Mouse (Mus musculus): ENCODE data around the gene Bag1. TPM values are rescaled to one million over a fixed set of nuclear protein-coding genes. Genes with fewer than 3 reads are reported as not detected.
A peak's percentile ranks its signal among the peaks of the same experiment; 100 is the strongest.

Bag1 gene
- total RNA-seq (2012; rRNA removed), result 175 and 194 TPM in 2 replicates
- 100 to 1,000 TPM in 1 of 2 experiments, not detected in 1; 235 TPM for polyA plus RNA-seq (2012; ENCODE audit: insufficient read depth in 1 of 2, insufficient read length in 2 of 2, low read depth in 1 of 2, low replicate concordance in 2 of 2, missing spikeins in 1 of 2)

GRCm38 (mm10) chr4:40948160-40948708, at the start of gene Bag1, which contains the start of gene Chmp5:
Bag1 (minus strand) TSS chr4:40948294.
Chmp5 (plus strand) TSS chr4:40948407.
- peak; percentile 99 for DNase-seq (ENCODE audit: low read depth, low spot score)
- H3K9ac ChIP-seq (ENCODE audit: control insufficient read depth, low read depth, low read length, poor library complexity, severe bottlenecking), result peak within 1 kb of the TSS; percentile 87
- H3K36me3 ChIP-seq (ENCODE audit: control insufficient read depth in 1 of 2, insufficient read depth in 2 of 2, low read length in 2 of 2), result peaks cover 14 to 19% of the 10 kb centered on the region in 2 experiments
- peaks cover 4 to 8% of the 10 kb centered on the region in 2 experiments; a peak in 3 of 4 replicates for H3K4me1 ChIP-seq (ENCODE audit: control insufficient read depth in 1 of 2, insufficient read depth in 2 of 2, low read length in 2 of 2)
- peak within 1 kb of the TSS; percentile 88 to 96 for H3K4me3 ChIP-seq (ENCODE audit: control insufficient read depth in 1 of 2, insufficient read depth in 1 of 2, low read depth in 2 of 2, low read length in 2 of 2)
- no peak for TF ChIP-seq SMC3 (IDR thresholded peaks at IDR 0.05; ENCODE audit: low read depth, low read length)
- no peak for TF ChIP-seq MAFK (IDR thresholded peaks at IDR 0.05; ENCODE audit: borderline replicate concordance, low read depth, low read length)
- TF ChIP-seq GATA1 (IDR thresholded peaks at IDR 0.05; ENCODE audit: low read depth, low read length), result no peak
- peak; percentile 58 for TF ChIP-seq POLR2AphosphoS2 (IDR thresholded peaks at IDR 0.05; ENCODE audit: low read length)
- peak; percentile 79; the same call in 1 of the 2 replicates for TF ChIP-seq MAZ (IDR thresholded peaks at IDR 0.05; ENCODE audit: low read depth, low read length)
- TF ChIP-seq ZNF384 (IDR thresholded peaks at IDR 0.05; ENCODE audit: low read depth, low read length), result no peak
- TF ChIP-seq TCF12 (IDR thresholded peaks at IDR 0.05; ENCODE audit: low read depth, low read length), result peak; percentile 48
- no peak; a peak in 1 of 4 replicates for TF ChIP-seq EP300 (IDR thresholded peaks at IDR 0.05; ENCODE audit: low read depth in 1 of 2, low read length in 2 of 2)
- peak; percentile 54; the same call in 1 of the 2 replicates for TF ChIP-seq MXI1 (IDR thresholded peaks at IDR 0.05; ENCODE audit: low read depth, low read length)
- TF ChIP-seq NELFE (IDR thresholded peaks at IDR 0.05; ENCODE audit: low read depth, low read length), result peak; percentile 90
- TF ChIP-seq SIN3A (IDR thresholded peaks at IDR 0.05; ENCODE audit: low read length), result peak; percentile 94
- peak; percentile 99 for TF ChIP-seq NRF1 (IDR thresholded peaks at IDR 0.05; ENCODE audit: insufficient read depth, low read depth, low read length, poor library complexity, severe bottlenecking)
- peak; percentile 99 for TF ChIP-seq ELF1 (IDR thresholded peaks at IDR 0.05; ENCODE audit: low read depth, low read length)
- TF ChIP-seq KAT2A (conservative IDR thresholded peaks at IDR 0.05; ENCODE audit: low read depth, low read length), result peak; percentile 58; the same call in 1 of the 2 replicates
- peak; percentile 37; the same call in 1 of the 2 replicates for TF ChIP-seq UBTF (IDR thresholded peaks at IDR 0.05; ENCODE audit: borderline replicate concordance, insufficient read depth, low read depth, low read length)
- TF ChIP-seq HCFC1 (IDR thresholded peaks at IDR 0.05; ENCODE audit: low read depth, low read length), result peak; percentile 88
- TF ChIP-seq POLR2A (IDR thresholded peaks at IDR 0.05; ENCODE audit: control insufficient read depth in 1 of 2, insufficient read depth in 1 of 2, low read depth in 1 of 2, low read length in 2 of 2, poor library complexity in 1 of 2), result peak; percentile 91 to 99; a peak in 3 of 4 replicates
- TF ChIP-seq ZMIZ1 (IDR thresholded peaks at IDR 0.05; ENCODE audit: low read depth, low read length), result peak; percentile 60
- peak; percentile 58; the same call in 1 of the 2 replicates for TF ChIP-seq RCOR1 (IDR thresholded peaks at IDR 0.05; ENCODE audit: low read depth, low read length)
- TF ChIP-seq MEF2A (IDR thresholded peaks at IDR 0.05; ENCODE audit: extremely low read depth, insufficient replicate concordance, low read depth, low read length, poor library complexity, severe bottlenecking), result no peak
- peak; percentile 32; the same call in 1 of the 2 replicates for TF ChIP-seq USF1 (IDR thresholded peaks at IDR 0.05; ENCODE audit: low read depth, low read length)
- peak; percentile 36; the same call in 1 of the 2 replicates for TF ChIP-seq ETS1 (IDR thresholded peaks at IDR 0.05; ENCODE audit: low read depth, low read length)
- TF ChIP-seq POLR2AphosphoS5 (IDR thresholded peaks at IDR 0.05; ENCODE audit: borderline replicate concordance, low read depth, low read length), result no peak
- TF ChIP-seq TBP (IDR thresholded peaks at IDR 0.05; ENCODE audit: low read depth, low read length), result peak; percentile 64
- H3K9me3 ChIP-seq (replicated peaks; ENCODE audit: insufficient read depth, low read length), result no peaks in the 10 kb centered on the region
- no peaks in the 10 kb centered on the region for H3K27me3 ChIP-seq (ENCODE audit: control insufficient read depth in 1 of 2, insufficient read depth in 2 of 2, low read length in 2 of 2)
- H3K27ac ChIP-seq (ENCODE audit: control insufficient read depth, low read depth, low read length), result peak within 1 kb of the TSS; percentile 63
- peaks cover 30% of the 10 kb centered on the region for H3K79me2 ChIP-seq (ENCODE audit: control insufficient read depth, insufficient read depth, low read length, poor library complexity)

Data from MEL (cell line).